Mouse (Mus musculus) heart, postnatal 0 days (tissue): ENCODE measurements at regions not wholly inside any gene's neighbourhood (a gene's known extent, or its start where the extent isn't known, plus 50 kb on each side); places are given as distances from the start of the nearest gene placed in this dataset.

Experiments
- CTCF ChIP-seq: IDR thresholded peaks from 2 replicates; pipeline ENCODE4 v1.5.1; 2016; ENCODE audit warnings: antibody characterized with exemption, control low read depth, low read depth
- EP300 ChIP-seq: IDR thresholded peaks from 2 replicates; pipeline ENCODE4 v1.6.1; 2016; ENCODE audit warnings: antibody characterized with exemption, low read depth

DNA sequence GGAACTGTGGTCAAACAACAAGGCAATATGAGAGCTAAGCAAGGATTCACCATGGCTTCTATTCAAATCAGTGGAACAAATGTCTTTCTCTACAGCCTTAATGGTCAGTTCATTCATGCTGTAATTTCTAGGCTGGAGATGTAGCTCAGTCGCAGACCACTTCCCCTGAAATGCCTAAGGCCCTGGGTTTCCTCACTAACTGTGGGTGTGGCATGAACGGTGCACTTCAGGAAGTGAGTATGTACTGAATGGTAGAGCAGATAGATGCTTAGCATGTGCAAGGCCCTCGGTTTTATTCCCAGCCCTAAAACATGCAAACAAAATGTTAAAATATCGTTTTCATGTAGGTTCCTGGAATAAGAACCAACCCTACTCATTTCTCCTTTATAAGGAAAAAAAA lies 129.3 kb upstream of the Sp8 start:
- TF ChIP-seq CTCF: no peak
- no peak for TF ChIP-seq EP300
